Mouse (Mus musculus) ES-Bruce4 (cell line): ENCODE data around the gene Ppargc1a. TPM values are rescaled to one million over a fixed set of nuclear protein-coding genes. Genes with fewer than 3 reads are reported as not detected.

Experiments
- H3K27ac ChIP-seq: 2 replicates; pipeline ENCODE4 v1.5.1; 2012; ENCODE audit warnings: low read length, inconsistent platforms; ENCODE audit not compliant: insufficient read depth
- H3K27me3 ChIP-seq: 2 replicates; pipeline ENCODE4 v1.6.1; 2012; ENCODE audit warnings: mild to moderate bottlenecking, low read length, inconsistent platforms; ENCODE audit not compliant: control insufficient read depth, poor library complexity, insufficient read depth, severe bottlenecking
- H3K36me3 ChIP-seq: 2 replicates; pipeline ENCODE4 v1.6.1; 2012; ENCODE audit warnings: inconsistent platforms, mild to moderate bottlenecking, low read length, moderate library complexity; ENCODE audit not compliant: control insufficient read depth, poor library complexity, insufficient read depth, severe bottlenecking
- H3K4me1 ChIP-seq: one replicate; pipeline ENCODE4 v1.8.1; 2011; ENCODE audit warnings: low read length; ENCODE audit not compliant: control insufficient read depth, insufficient read depth
- H3K4me3 ChIP-seq: 2 replicates; pipeline ENCODE4 v1.5.1; 2011; ENCODE audit warnings: low read depth, mild to moderate bottlenecking, low read length
- H3K9ac ChIP-seq: 2 replicates; pipeline ENCODE4 v1.6.1; 2012; ENCODE audit warnings: low read depth, mild to moderate bottlenecking, inconsistent platforms; ENCODE audit not compliant: poor library complexity, severe bottlenecking
- H3K9me3 ChIP-seq: replicated peaks from 2 replicates; pipeline ENCODE4 v1.6.1; 2012; ENCODE audit warnings: mild to moderate bottlenecking, low read length, inconsistent platforms; ENCODE audit not compliant: control insufficient read depth, poor library complexity, insufficient read depth, severe bottlenecking
- CTCF ChIP-seq: IDR thresholded peaks from one replicate; pipeline ENCODE4 v1.8.1; 2011; ENCODE audit warnings: low read depth, low read length
- EP300 ChIP-seq: IDR thresholded peaks from 2 replicates; pipeline ENCODE4 v1.6.1; 2011; ENCODE audit warnings: low read depth, low read length; ENCODE audit not compliant: insufficient read depth
- POLR2A ChIP-seq: IDR thresholded peaks from one replicate; pipeline ENCODE4 v1.8.1; 2011; ENCODE audit warnings: low read length; ENCODE audit not compliant: insufficient read depth
- polyA plus RNA-seq: library from polyadenylated mRNA; stranded (reverse); fragments of >200 nt; gene quantifications from 2 replicates; pipeline ENCODE4 v1.2.4, GENCODE M21; 2011; ENCODE audit warnings: low read depth; ENCODE audit not compliant: missing spikeins, insufficient read depth, insufficient read length

Ppargc1a gene
- polyA plus RNA-seq, 1 experiment, result not detected

DNA sequence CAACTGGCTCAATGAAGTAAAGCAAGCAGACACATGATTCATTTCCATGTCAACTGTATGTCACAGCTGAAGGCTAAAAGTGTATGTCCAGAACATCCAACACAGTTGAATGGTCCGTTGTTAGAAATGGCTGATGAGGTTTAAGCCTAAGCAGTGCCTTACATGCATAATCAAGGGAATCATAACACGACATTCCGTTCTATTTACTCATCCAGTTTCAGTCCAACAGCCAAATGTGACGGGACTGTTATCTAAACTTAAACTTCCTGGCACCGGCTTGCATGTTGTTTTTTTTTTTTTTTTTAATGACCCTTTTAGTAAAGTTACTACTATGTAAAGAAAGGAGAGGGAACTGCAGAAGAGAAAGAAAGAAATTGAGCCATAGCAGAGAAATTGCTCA, 101.5 kb downstream of the Ppargc1a start:
- H3K9me3 ChIP-seq, result no peaks in the 10 kb centered on the region
- H3K4me3 ChIP-seq, result no peak overlapping the region
- no peak overlapping the region for H3K9ac ChIP-seq
- no peak for TF ChIP-seq POLR2A
- TF ChIP-seq EP300, result no peak
- no peak for TF ChIP-seq CTCF
- H3K36me3 ChIP-seq, result no peaks in the 10 kb centered on the region
- H3K27me3 ChIP-seq, result no peaks in the 10 kb centered on the region
- H3K27ac ChIP-seq, result no peak overlapping the region
- no peaks in the 10 kb centered on the region for H3K4me1 ChIP-seq

DNA sequence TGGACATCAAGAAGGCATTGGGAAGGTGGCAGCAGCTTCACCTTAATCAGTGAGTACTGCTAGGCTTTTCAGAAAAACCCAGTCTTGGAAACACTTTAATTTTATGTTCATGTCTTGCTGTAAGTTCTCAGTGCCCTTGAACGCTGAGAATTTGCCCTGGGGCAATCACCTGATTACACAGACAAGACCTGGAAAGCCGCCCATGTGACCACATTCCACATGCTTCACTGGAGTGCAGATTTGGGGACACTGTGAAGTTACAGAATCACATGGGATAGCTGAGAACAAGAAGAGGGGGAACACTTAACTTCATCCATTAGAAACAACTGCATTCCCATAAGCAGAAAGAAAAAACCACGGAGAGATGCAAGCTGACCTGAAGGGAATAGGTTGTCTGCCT, 115.5 kb downstream of the Ppargc1a start:
- Histone ChIP-seq H3K4me1 (no peaks in the 10 kb centered on the region), H3K27me3 (no peaks in the 10 kb centered on the region), H3K9me3 (no peaks in the 10 kb centered on the region), H3K36me3 (no peaks in the 10 kb centered on the region), H3K27ac (no peak overlapping the region), H3K4me3 (no peak overlapping the region), H3K9ac (no peak overlapping the region)
- no peak for TF ChIP-seq CTCF
- no peak for TF ChIP-seq POLR2A

DNA sequence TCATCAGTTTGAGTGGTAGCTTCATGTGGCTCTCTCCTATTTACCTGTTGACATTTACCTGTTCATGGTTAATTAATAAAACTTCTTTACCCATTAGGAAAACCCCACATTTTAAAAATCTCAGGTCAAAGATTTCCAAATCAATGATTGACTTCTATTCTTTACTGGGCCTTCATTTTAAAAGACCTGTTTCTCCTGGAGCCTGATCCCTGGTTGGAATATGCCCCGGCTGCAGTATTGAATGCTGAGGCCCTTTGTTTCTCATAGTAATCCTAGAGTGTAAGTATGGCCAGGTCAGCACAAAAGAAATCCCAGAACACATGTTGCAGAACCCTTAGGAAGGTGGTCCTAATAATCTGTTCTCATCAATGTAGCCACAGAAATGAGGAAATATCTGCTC, 119.9 kb downstream of the Ppargc1a start:
- no peak overlapping the region for H3K9ac ChIP-seq
- H3K27me3 ChIP-seq, result no peaks in the 10 kb centered on the region
- no peak for TF ChIP-seq EP300
- TF ChIP-seq POLR2A, result no peak
- no peak for TF ChIP-seq CTCF
- H3K36me3 ChIP-seq, result no peaks in the 10 kb centered on the region
- no peaks in the 10 kb centered on the region for H3K4me1 ChIP-seq
- H3K4me3 ChIP-seq, result no peak overlapping the region
- no peaks in the 10 kb centered on the region for H3K9me3 ChIP-seq
- H3K27ac ChIP-seq, result no peak overlapping the region

DNA sequence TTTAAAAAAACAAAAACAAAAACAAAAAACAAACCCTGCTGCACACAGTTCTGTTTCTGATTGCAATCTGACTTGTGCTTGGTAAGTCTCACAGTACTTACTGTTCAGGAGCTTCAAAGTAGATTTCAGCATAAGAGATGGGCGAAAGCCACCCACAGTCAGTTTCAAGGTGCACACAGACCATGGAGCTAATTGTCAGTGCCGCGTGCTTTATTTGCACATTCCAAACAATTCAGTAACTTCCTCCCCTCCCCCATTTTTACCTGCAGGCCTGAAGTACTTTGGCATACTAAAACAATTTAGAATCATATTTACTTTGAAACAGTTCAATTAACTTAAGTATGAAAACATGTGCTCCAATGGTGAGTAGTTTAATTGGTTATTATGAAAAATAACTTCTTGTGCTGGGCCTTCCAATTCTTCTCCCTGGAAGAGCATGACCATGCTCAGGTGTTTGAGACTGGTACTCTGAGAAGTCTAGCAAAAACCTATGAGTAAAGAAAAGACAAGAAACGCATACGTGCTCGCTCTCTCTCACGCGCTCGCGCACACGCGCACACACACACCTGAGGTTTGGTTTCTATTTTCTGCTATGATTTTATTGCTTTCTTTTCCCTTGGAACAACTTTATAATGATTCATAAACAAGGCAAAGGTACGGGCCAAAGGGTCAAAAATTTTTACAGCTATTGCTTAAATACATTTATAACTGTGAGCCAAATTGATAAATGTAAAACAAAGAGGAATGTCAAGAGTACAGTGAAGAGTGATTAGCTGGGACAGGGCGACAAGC, 121.0 kb downstream of the Ppargc1a start:
- Histone ChIP-seq H3K27me3 (no peaks in the 10 kb centered on the region), H3K4me3 (no peak overlapping the region), H3K4me1 (no peaks in the 10 kb centered on the region), H3K27ac (no peak overlapping the region), H3K9ac (no peak overlapping the region), H3K36me3 (no peaks in the 10 kb centered on the region), H3K9me3 (no peaks in the 10 kb centered on the region)
- TF ChIP-seq CTCF (no peak), EP300 (no peak), POLR2A (no peak)

DNA sequence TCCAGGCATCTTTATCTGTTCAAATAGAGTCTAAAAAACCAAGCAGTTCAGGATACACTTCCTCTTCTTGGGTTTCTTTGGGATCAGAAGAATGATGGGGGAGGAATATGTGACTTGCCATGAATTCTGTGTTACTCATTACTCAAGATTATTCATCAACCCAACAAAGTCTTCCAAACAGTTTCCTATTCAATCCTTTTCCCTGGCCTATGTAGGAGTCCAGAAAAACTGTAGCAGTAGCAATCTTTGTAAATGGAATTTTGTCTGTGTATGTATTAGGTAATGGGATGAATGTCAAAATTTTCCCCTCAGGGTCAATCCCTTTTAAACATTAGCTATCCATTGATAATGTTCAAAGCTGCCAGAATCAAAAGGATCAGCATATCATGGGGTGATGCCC, 121.8 kb downstream of the Ppargc1a start:
- H3K27me3 ChIP-seq, result no peaks in the 10 kb centered on the region
- TF ChIP-seq CTCF, result no peak
- TF ChIP-seq EP300, result no peak
- TF ChIP-seq POLR2A, result no peak
- H3K9ac ChIP-seq, result no peak overlapping the region
- no peaks in the 10 kb centered on the region for H3K36me3 ChIP-seq
- H3K9me3 ChIP-seq, result no peaks in the 10 kb centered on the region
- no peaks in the 10 kb centered on the region for H3K4me1 ChIP-seq
- H3K27ac ChIP-seq, result no peak overlapping the region
- no peak overlapping the region for H3K4me3 ChIP-seq

DNA sequence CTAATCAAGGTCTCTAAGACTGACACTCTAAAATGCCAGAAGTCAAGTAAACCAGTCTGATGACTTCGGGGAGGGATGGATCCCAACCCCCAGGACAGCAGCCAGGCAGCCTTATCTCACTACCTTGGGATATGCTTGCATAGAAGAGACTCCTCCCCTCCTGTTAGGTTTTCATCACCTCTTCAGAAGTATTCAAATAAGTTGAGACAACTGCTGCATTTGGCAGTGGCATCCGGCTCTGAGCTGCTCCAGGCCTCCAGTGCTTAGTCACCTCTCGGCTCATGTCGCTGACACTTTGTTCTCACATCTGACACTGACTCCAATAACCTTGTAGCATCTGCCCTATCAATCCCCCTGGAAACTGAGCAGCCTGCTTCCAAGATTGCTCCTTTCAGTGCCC, 127.8 kb downstream of the Ppargc1a start:
- Histone ChIP-seq H3K9me3 (0 out of 2 replicates have a peak, but pooled peaks cover 2% of the 10 kb centered on the region), H3K27ac (no peak overlapping the region), H3K4me3 (no peak overlapping the region), H3K27me3 (no peaks in the 10 kb centered on the region), H3K36me3 (no peaks in the 10 kb centered on the region), H3K9ac (no peak overlapping the region), H3K4me1 (no peaks in the 10 kb centered on the region)
- TF ChIP-seq EP300, result no peak
